Mouse (Mus musculus): ENCODE measurements at regions not wholly inside any gene's neighbourhood (a gene's known extent, or its start where the extent isn't known, plus 50 kb on each side); places are given as distances from the start of the nearest gene placed in this dataset.

DNA sequence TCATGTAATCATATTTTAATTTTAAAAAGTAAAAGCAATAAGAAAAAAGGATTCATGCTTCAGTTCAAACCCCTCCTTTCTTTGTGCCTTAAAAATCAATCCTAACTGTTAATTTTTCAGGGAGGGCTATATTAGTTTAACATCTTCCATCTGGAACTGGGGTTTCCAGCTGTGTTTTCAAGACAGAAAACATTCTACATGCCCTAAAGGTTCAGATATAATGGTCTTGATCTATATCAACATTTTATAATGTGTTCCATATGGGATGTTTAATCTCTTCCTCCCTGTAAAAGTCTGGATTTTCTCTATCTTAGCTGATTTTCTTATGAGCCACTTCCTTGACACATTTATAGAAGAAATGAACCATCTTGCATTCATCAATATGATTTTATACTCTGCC is 205.9 kb upstream of the Grm7 start:
- H3K4me3 ChIP-seq, result no peak overlapping the region
- H3K27me3 ChIP-seq (replicated peaks), result no peaks in the 10 kb centered on the region
- no peaks in the 10 kb centered on the region for H3K4me1 ChIP-seq (replicated peaks)
- no peaks in the 10 kb centered on the region for H3K36me3 ChIP-seq
- no peaks in the 10 kb centered on the region for H3K9me3 ChIP-seq (replicated peaks)
- H3K9ac ChIP-seq, result no peak overlapping the region
- H3K4me2 ChIP-seq, result no peak overlapping the region
- no peak for ATAC-seq (ENCODE audit: insufficient number of reproducible peaks, low FRiP score)
- no peak overlapping the region for H3K27ac ChIP-seq (ENCODE audit: poor library complexity, severe bottlenecking)

DNA sequence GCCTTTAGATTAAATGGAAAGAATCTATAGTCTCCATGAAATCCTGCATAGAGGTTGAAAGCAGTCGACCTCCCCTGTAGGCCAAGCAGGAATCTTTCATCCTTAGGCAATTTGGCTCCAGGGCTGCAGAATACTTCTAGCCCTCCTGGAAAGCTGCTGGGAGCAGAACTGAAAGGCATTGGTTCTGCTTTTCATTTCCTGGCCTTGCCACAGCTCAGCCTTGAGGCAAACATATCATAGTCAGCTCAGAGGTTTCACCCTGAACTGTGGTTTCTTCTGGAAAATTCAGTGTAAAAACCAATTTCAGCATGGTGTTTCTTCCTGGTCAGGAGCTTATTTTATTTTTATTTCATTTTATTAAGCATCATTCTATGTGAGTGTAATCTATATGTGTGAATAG is 182.0 kb upstream of the Grm7 start:
- no peaks in the 10 kb centered on the region for H3K4me1 ChIP-seq (replicated peaks)
- no peak overlapping the region for H3K4me2 ChIP-seq
- no peaks in the 10 kb centered on the region for H3K36me3 ChIP-seq
- H3K9ac ChIP-seq, result no peak overlapping the region
- no peak for ATAC-seq (ENCODE audit: insufficient number of reproducible peaks, low FRiP score)
- no peak overlapping the region for H3K27ac ChIP-seq (ENCODE audit: poor library complexity, severe bottlenecking)
- no peaks in the 10 kb centered on the region for H3K9me3 ChIP-seq (replicated peaks)
- no peaks in the 10 kb centered on the region for H3K27me3 ChIP-seq (replicated peaks)
- 40% methylated on average over 1 of the region's 1 CpGs for WGBS
- no peak overlapping the region for H3K4me3 ChIP-seq

DNA sequence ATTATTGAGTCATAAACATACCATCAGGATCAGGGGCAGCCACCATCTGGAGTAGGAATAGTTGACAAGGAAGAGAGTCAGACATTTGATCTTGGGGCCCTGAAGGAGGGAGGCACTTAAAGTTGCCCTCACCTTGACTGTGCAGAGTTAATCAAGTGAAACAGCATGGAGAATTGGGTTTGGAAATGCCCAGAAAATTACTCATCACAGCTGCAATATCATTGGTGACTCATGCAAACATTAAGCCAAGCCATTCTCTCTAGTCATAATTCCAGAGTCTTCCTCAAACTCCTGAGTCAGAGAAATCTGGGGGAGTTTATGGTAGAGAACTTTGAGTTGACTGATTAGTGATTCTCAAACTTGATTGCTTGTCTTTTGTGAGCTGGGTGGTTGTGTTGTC is 177.7 kb upstream of the Grm7 start:
- H3K27ac ChIP-seq (ENCODE audit: poor library complexity, severe bottlenecking), result no peak overlapping the region
- H3K9me3 ChIP-seq (replicated peaks), result no peaks in the 10 kb centered on the region
- H3K4me3 ChIP-seq, result no peak overlapping the region
- H3K27me3 ChIP-seq (replicated peaks), result no peaks in the 10 kb centered on the region
- H3K4me1 ChIP-seq (replicated peaks), result no peaks in the 10 kb centered on the region
- H3K4me2 ChIP-seq, result no peak overlapping the region
- ATAC-seq (ENCODE audit: insufficient number of reproducible peaks, low FRiP score), result no peak
- no peaks in the 10 kb centered on the region for H3K36me3 ChIP-seq
- no peak overlapping the region for H3K9ac ChIP-seq

DNA sequence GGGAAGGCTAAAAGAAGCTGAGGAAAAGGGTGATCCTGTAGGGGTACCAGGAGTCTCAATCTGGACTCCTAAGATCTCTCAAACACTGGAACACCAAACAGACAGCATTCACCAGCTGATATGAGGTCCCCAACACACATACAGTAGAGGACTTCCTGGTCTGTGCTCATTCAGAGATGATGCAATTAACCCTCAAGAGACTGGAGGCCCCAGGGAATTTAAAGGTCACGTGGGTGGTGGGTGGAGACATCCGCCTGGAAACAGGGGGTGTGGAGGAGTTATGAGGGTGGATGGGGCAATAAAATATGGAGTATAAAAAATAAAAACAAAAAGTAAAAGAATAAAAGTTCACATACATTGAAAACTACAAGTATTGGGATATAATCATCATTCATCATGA is 139.5 kb upstream of the Grm7 start:
- 74% methylated on average over 2 of the region's 2 CpGs for WGBS
- ATAC-seq (ENCODE audit: insufficient number of reproducible peaks, low FRiP score), result no peak
- no peaks in the 10 kb centered on the region for H3K4me1 ChIP-seq (replicated peaks)
- H3K9ac ChIP-seq, result no peak overlapping the region
- no peak overlapping the region for H3K27ac ChIP-seq (ENCODE audit: poor library complexity, severe bottlenecking)
- no peaks in the 10 kb centered on the region for H3K9me3 ChIP-seq (replicated peaks)
- no peaks in the 10 kb centered on the region for H3K36me3 ChIP-seq
- H3K27me3 ChIP-seq (replicated peaks), result no peaks in the 10 kb centered on the region
- no peak overlapping the region for H3K4me3 ChIP-seq
- no peak overlapping the region for H3K4me2 ChIP-seq

DNA sequence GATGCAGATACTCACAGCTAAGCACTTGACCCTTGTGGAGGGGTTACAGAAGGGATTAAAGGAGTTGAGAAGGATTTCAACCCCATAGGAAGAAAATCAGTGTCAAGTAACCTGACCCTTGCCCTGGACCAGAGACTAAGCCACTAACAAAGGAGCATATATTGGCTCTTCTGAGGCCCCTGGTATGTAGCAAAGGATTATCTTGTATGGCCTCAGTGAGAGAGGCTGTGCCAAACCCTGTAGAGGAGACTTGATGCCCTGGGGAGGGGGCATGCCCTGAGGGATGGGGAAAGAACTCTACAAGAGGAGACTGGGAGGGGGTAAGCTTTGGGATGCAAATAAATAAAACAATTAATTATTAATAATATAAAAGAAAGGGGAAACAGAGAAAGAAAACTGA is 134.9 kb upstream of the Grm7 start:
- ATAC-seq (ENCODE audit: insufficient number of reproducible peaks, low FRiP score), result 0 out of 2 replicates have a peak, but pooled peaks have one; percentile 42
- Histone ChIP-seq H3K36me3 (no peaks in the 10 kb centered on the region), H3K4me1 (replicated peaks) (no peaks in the 10 kb centered on the region), H3K9me3 (replicated peaks) (no peaks in the 10 kb centered on the region), H3K9ac (no peak overlapping the region), H3K27ac (ENCODE audit: poor library complexity, severe bottlenecking) (no peak overlapping the region), H3K4me2 (no peak overlapping the region), H3K27me3 (replicated peaks) (no peaks in the 10 kb centered on the region), H3K4me3 (no peak overlapping the region)

DNA sequence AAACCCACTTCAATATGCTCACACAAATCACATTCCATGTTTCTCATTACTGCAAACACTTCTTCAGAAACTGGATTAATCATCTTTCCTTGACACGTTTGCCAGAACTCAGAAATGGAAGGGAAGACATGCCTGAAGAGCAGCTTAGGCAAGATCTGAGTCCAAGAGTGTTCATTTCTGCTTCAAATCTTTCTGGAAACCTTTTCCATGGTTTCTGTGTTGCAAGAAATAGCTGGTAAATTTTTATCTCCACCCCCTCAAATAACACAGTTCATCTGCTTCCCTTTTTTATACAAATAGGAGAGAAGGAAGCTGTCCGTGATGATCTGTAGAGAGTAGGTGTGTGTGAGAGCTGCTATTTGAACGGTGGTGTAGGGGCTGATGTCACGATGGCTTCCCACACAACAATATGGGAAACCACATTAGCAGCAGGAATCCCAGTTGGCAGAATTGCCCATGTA is 106.6 kb upstream of the Grm7 start:
- no peaks in the 10 kb centered on the region for H3K27me3 ChIP-seq (replicated peaks)
- no peak for ATAC-seq (ENCODE audit: insufficient number of reproducible peaks, low FRiP score)
- H3K4me1 ChIP-seq (replicated peaks), result no peaks in the 10 kb centered on the region
- no peaks in the 10 kb centered on the region for H3K36me3 ChIP-seq
- 71% methylated on average over 4 of the region's 4 CpGs for WGBS
- no peak overlapping the region for H3K9ac ChIP-seq
- no peak overlapping the region for H3K27ac ChIP-seq (ENCODE audit: poor library complexity, severe bottlenecking)
- H3K9me3 ChIP-seq (replicated peaks), result no peaks in the 10 kb centered on the region
- no peak overlapping the region for H3K4me2 ChIP-seq
- H3K4me3 ChIP-seq, result no peak overlapping the region

DNA sequence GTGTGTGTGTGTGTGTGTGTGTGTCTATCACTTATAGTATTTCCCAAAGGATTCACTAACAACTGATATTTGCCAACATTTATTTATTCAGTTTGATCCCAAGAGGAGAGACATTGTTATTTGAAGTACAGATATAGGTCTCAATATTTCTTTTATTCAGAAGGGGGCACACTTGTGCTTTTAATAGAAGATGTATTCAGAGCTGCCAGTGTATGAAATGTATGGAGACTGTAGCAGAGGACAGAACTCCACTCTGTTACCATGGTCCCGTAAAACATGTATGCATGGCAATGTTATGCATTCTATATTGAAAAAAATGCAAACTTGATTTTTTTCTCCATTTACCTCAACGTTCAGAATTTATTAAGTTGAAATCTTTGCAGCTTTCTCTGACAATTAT is 99.8 kb upstream of the Grm7 start:
- 67% methylated on average over 2 of the region's 2 CpGs for WGBS
- H3K36me3 ChIP-seq, result no peaks in the 10 kb centered on the region
- H3K4me3 ChIP-seq, result no peak overlapping the region
- no peak for ATAC-seq (ENCODE audit: insufficient number of reproducible peaks, low FRiP score)
- no peaks in the 10 kb centered on the region for H3K4me1 ChIP-seq (replicated peaks)
- H3K4me2 ChIP-seq, result no peak overlapping the region
- no peaks in the 10 kb centered on the region for H3K27me3 ChIP-seq (replicated peaks)
- H3K27ac ChIP-seq (ENCODE audit: poor library complexity, severe bottlenecking), result no peak overlapping the region
- no peak overlapping the region for H3K9ac ChIP-seq
- no peaks in the 10 kb centered on the region for H3K9me3 ChIP-seq (replicated peaks)

DNA sequence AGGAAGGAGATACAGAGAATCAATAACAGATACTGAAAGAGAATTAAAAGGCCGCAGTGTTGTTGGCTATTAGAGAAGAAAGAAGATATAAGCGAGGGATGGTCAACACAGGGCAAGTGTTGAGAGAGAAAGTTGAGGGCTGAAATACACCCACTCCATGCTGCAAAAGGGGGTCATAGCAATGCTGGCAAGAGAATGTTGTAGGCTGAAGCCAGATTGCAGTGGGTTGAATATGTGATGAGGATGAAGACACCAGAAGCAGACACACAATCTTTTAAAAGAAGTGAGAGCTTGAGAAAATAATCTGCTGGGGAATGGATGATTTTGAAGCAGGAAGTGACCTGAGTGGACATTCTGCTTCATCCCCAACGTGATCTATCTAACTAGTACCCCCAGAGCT is 90.5 kb upstream of the Grm7 start:
- ATAC-seq (ENCODE audit: insufficient number of reproducible peaks, low FRiP score), result no peak
- H3K36me3 ChIP-seq, result no peaks in the 10 kb centered on the region
- no peak overlapping the region for H3K4me3 ChIP-seq
- no peaks in the 10 kb centered on the region for H3K27me3 ChIP-seq (replicated peaks)
- no peaks in the 10 kb centered on the region for H3K9me3 ChIP-seq (replicated peaks)
- no peak overlapping the region for H3K9ac ChIP-seq
- no peak overlapping the region for H3K27ac ChIP-seq (ENCODE audit: poor library complexity, severe bottlenecking)
- no peaks in the 10 kb centered on the region for H3K4me1 ChIP-seq (replicated peaks)
- WGBS, result 62% methylated on average over 3 of the region's 3 CpGs
- H3K4me2 ChIP-seq, result no peak overlapping the region

DNA sequence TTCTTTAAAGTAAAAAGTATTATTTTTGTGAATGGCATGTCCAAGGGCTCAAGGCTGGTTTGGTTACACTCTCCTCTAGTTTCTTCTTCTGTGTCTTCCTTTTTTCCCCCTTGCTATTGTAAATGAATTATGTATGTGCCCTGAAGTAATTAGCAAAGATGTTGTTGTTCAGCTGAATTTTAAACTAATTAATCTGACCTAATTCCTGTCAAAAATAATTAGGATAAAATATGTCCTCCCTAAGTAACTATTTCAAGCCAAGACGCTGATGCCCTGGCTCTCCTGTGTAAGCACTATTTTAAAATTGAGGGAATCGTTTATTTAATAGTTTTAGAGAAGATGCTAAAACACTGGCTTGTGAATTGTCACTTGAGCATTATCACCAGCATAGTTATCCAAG is 85.7 kb upstream of the Grm7 start:
- WGBS, result 70% methylated on average over 2 of the region's 2 CpGs
- no peaks in the 10 kb centered on the region for H3K36me3 ChIP-seq
- no peaks in the 10 kb centered on the region for H3K4me1 ChIP-seq (replicated peaks)
- no peaks in the 10 kb centered on the region for H3K9me3 ChIP-seq (replicated peaks)
- no peak for ATAC-seq (ENCODE audit: insufficient number of reproducible peaks, low FRiP score)
- no peak overlapping the region for H3K4me3 ChIP-seq
- H3K27ac ChIP-seq (ENCODE audit: poor library complexity, severe bottlenecking), result no peak overlapping the region
- no peak overlapping the region for H3K9ac ChIP-seq
- H3K4me2 ChIP-seq, result no peak overlapping the region
- no peaks in the 10 kb centered on the region for H3K27me3 ChIP-seq (replicated peaks)

DNA sequence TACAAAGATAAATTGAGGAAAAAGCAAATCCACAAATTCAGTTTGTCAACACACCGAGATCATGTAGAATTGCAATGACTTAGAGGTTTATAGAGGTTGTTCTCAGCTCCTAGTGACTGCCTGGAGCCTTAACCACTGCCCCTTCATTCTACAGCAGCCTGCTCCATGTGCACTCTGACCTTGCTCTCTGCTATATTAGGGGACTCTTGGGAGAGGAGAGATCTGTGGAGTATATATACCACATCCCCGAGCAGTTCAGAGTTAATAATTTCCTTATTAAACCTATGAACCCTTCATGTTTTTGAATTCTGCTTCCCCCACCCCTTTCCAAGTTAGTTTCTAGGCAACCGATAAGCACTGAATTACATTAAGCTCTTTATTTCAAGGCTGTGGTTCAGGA is 85.0 kb upstream of the Grm7 start:
- H3K4me1 ChIP-seq (replicated peaks), result no peaks in the 10 kb centered on the region
- H3K9me3 ChIP-seq (replicated peaks), result no peaks in the 10 kb centered on the region
- no peaks in the 10 kb centered on the region for H3K36me3 ChIP-seq
- H3K4me3 ChIP-seq, result no peak overlapping the region
- no peak for ATAC-seq (ENCODE audit: insufficient number of reproducible peaks, low FRiP score)
- no peak overlapping the region for H3K27ac ChIP-seq (ENCODE audit: poor library complexity, severe bottlenecking)
- H3K4me2 ChIP-seq, result no peak overlapping the region
- no peaks in the 10 kb centered on the region for H3K27me3 ChIP-seq (replicated peaks)
- H3K9ac ChIP-seq, result no peak overlapping the region
- 58% methylated on average over 3 of the region's 3 CpGs for WGBS

DNA sequence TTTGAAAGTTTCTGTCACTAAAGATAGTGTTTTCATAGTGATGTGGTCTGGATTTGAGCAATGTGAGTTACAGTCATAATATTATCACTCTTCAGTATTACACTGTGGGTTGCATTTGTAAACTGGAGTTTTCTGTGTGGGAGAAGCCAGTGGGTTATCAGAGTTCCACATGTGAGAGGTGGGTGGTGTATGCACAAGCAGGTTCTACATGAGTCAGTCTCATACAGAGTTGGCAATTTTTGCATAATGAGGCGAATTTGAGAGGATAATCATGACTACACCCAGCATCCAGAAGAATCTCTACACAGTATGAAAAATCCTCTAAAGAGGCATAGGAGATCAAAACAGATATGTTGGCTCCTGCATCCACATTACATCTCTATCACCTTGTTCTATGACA is 68.2 kb upstream of the Grm7 start:
- Histone ChIP-seq H3K9me3 (replicated peaks) (no peaks in the 10 kb centered on the region), H3K36me3 (no peaks in the 10 kb centered on the region), H3K4me2 (no peak overlapping the region), H3K4me3 (no peak overlapping the region), H3K27me3 (replicated peaks) (no peaks in the 10 kb centered on the region), H3K4me1 (replicated peaks) (no peaks in the 10 kb centered on the region), H3K27ac (ENCODE audit: poor library complexity, severe bottlenecking) (no peak overlapping the region), H3K9ac (no peak overlapping the region)
- 43% methylated on average over 1 of the region's 1 CpGs for WGBS
- no peak for ATAC-seq (ENCODE audit: insufficient number of reproducible peaks, low FRiP score)

Measured in heart, embryonic 12.5 days (tissue).